Comparison of ENCODE assay signal across 9 mouse cellular contexts in genomic region chr8:84806031-84806430, GRCm38 (mm10).
"Had no signal": no experiment of that assay in that cellular context is flagged by ENCODE, and none has a peak within 500 bp of the region (broad histone marks: within the 10 kb centered on the region; RNA-seq: fewer than 3 reads in every experiment).

No protein-coding gene starts in this region.

- H3K4me2 ChIP-seq: limb, embryonic 12.5 days; midbrain, embryonic 13.5 days had no signal

- DNase-seq: kidney, adult 18-20 months; kidney, postnatal 25 days; layer of hippocampus, adult 9-11 months; right cerebral cortex, adult 18-20 months; right cerebral cortex, postnatal 25 days; thymus, postnatal 4 days had no signal

- H3K27ac ChIP-seq: limb, embryonic 12.5 days; macrophage; midbrain, embryonic 13.5 days had no signal

- H3K4me3 ChIP-seq: limb, embryonic 12.5 days; midbrain, embryonic 13.5 days had no signal

- H3K9ac ChIP-seq: limb, embryonic 12.5 days; midbrain, embryonic 13.5 days had no signal

- H3K36me3 ChIP-seq: limb, embryonic 12.5 days; midbrain, embryonic 13.5 days had no signal

- ATAC-seq: midbrain, embryonic 13.5 days had no signal

- H3K9me3 ChIP-seq: midbrain, embryonic 13.5 days had no signal
